Mouse (Mus musculus): Measurements from ENCODE around the gene Pak4. TPM values are rescaled to one million over a fixed set of nuclear protein-coding genes. Genes with fewer than 3 reads are reported as not detected.

Gene Pak4
- polyA plus RNA-seq (2011; ENCODE audit: insufficient read length, low read depth, missing spikeins): 8.0 and 10.5 TPM in 2 replicates

DNA sequence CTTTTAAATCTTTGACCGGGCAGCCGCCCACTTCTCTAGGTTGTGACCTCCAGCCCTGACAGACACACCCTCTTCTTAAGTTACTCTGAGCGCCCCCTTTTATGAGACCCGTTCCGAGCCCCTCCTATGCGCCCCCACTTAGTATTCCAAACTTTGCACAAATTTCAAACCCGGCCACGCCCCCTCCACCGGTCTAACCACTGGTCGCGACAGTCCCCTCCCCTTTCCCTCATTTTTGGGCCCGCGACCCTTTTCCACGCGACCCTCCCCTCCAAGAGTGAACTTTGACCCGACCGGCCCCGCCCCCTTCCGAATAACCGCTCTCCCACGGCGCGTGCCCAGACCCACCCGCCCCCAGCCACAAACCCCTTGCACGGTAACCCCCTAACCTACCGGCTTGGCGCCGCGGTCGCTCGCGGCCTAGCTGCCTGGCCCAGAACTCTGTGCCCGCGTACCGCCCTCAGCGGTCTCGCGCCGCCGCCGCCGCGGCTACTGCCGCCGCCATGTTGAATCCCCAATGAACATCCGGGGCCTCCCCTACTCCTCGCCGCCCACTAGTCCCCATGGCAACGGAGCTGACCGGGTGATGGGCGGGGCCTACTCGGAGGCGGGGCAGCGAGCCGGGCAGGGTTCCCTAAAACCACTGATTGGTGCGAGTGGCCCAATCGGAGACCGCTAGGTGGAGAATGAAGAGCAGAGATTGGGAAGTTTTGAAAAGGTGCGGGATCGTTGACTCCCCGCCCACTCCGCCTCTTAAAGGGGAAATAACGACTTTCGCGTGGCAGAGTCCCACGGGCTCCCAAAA is at the start of gene Pak4, which contains the start of gene Samd4b:
Pak4 (minus strand) TSS at position 544 of the 805 bp plus-strand sequence.
Samd4b (minus strand) TSS at position 503 of the 805 bp plus-strand sequence.
- Histone ChIP-seq H3K27ac (ENCODE audit: insufficient read depth, low read length) (no peak within 1 kb of the TSS), H3K4me1 (ENCODE audit: control insufficient read depth, insufficient read depth, low read length) (peaks cover 4% of the 10 kb centered on the region; the same call in 1 of the 2 replicates), H3K4me3 (ENCODE audit: insufficient read depth, low read length) (peak within 1 kb of the TSS; percentile 69)
- TF ChIP-seq CTCF (IDR thresholded peaks at IDR 0.05; ENCODE audit: borderline replicate concordance, insufficient read depth, low read length) (no peak), POLR2A (IDR thresholded peaks at IDR 0.05; ENCODE audit: low read depth, low read length) (peak; percentile 79)

DNA sequence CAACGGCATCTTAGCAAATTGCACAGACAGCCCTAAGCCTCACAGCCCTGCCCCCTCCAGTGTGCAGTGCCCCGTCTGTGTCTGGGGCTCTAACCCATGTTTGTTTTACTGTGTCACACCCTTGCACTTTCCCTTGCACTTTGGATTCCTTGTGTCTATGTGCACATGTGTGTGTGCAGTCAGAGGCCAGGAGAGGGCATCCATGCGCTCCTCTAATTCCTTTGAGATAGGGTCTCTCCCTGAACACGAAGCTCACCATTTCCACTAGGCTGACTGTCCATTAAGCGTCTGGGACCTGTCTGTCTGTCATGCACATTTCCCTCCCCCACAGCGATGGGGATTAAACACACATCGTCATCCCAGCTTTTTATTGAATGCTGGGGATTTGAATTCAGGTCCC is 49.0 kb upstream of the Pak4 start:
- TF ChIP-seq CTCF (IDR thresholded peaks at IDR 0.05; ENCODE audit: borderline replicate concordance, insufficient read depth, low read length) (peak; percentile 5; the same call in 1 of the 2 replicates), POLR2A (IDR thresholded peaks at IDR 0.05; ENCODE audit: low read depth, low read length) (no peak)
- Histone ChIP-seq H3K27ac (ENCODE audit: insufficient read depth, low read length) (no peak overlapping the region), H3K4me3 (ENCODE audit: insufficient read depth, low read length) (no peak overlapping the region), H3K4me1 (ENCODE audit: control insufficient read depth, insufficient read depth, low read length) (no peaks in the 10 kb centered on the region)

DNA sequence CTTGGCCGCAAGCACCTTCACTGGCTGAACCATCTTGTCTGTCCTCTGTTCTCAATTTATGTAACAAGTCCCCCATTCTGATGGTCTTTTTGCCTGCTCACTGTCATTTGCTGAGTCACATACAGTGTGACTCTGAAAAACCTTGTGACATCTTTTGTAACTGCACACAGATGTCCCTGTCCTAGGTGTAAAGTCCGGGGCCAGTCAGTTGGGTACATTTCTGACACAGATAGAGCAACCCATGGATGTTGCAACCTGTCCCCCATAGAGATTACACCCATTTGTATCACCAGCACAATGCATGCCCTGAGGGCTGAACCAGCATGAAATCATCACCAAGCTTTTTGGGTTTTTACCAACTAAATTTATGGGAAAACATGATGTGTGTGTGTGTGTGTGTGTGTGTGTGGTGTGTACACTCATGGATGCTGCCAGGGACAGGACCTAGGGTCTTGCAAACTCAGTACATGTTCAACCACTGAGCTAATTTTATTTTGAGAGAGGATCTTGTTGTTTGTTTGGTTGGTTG is 48.0 kb upstream of the Pak4 start:
- TF ChIP-seq POLR2A (IDR thresholded peaks at IDR 0.05; ENCODE audit: low read depth, low read length) (no peak), CTCF (IDR thresholded peaks at IDR 0.05; ENCODE audit: borderline replicate concordance, insufficient read depth, low read length) (no peak)
- no peak overlapping the region for H3K4me3 ChIP-seq (ENCODE audit: insufficient read depth, low read length)
- H3K27ac ChIP-seq (ENCODE audit: insufficient read depth, low read length): no peak overlapping the region
- H3K4me1 ChIP-seq (ENCODE audit: control insufficient read depth, insufficient read depth, low read length): no peaks in the 10 kb centered on the region

DNA sequence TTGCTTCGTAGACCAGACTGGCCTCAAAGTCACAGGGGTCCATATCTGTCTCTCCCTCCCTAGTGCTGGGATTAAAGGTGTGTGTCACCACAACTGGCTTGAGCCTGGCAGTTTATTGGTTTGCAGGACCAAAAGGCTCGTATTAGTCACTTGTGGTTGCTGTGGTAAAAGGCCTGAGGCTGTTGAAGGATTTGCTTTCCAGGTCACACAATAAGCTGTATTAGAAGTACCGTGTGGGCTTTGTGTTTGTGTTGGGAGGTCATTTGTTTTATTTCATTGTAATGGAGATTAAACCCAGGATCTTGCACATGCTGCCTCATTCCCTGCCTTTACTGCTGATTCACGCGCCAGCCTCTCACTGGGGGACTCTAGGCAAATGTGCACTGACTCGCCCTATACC is 47.4 kb upstream of the Pak4 start:
- TF ChIP-seq POLR2A (IDR thresholded peaks at IDR 0.05; ENCODE audit: low read depth, low read length): no peak
- TF ChIP-seq CTCF (IDR thresholded peaks at IDR 0.05; ENCODE audit: borderline replicate concordance, insufficient read depth, low read length): no peak
- Histone ChIP-seq H3K27ac (ENCODE audit: insufficient read depth, low read length) (no peak overlapping the region), H3K4me3 (ENCODE audit: insufficient read depth, low read length) (no peak overlapping the region), H3K4me1 (ENCODE audit: control insufficient read depth, insufficient read depth, low read length) (no peaks in the 10 kb centered on the region)

DNA sequence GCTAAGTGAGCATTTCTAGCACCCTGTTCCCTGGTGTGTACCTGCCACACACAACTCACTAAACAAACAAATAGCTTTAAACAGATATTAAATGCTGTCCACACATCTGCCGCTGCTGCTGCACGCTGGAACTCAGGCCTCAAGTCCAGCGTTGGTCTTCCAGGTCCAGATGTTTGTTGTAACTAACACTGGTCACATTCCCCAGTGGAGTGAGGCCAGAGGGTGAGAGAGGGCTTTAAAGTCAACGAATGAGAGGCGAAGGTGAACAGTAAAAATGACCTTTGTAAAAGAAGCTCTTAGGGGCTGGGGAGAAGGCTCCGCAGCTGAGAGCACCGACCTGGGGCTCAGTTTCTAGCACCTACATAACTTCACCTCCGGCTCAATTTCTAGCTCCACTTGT is 43.6 kb upstream of the Pak4 start:
- TF ChIP-seq POLR2A (IDR thresholded peaks at IDR 0.05; ENCODE audit: low read depth, low read length) (no peak), CTCF (IDR thresholded peaks at IDR 0.05; ENCODE audit: borderline replicate concordance, insufficient read depth, low read length) (no peak)

DNA sequence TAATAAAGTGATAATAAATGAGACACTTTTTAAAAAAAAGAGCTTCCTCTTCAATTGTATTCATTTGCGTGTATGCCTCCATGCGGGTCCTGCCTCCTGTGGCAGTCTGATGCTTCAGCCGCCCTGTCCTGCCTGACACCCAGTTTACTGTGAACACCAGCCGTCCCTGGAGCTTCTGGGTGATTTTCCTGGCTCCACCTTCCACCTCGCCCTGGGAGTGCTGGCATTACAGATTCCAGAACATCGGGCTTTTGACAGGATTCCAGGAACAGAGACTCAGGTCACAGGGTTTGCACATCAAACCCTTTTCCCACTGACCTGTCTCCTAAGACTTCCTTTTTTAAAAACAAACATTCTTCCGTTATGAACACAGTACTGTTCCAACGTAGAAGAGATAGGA is 39.5 kb upstream of the Pak4 start:
- TF ChIP-seq CTCF (IDR thresholded peaks at IDR 0.05; ENCODE audit: borderline replicate concordance, insufficient read depth, low read length): no peak
- no peak for TF ChIP-seq POLR2A (IDR thresholded peaks at IDR 0.05; ENCODE audit: low read depth, low read length)
- H3K27ac ChIP-seq (ENCODE audit: insufficient read depth, low read length): no peak overlapping the region
- no peaks in the 10 kb centered on the region for H3K4me1 ChIP-seq (ENCODE audit: control insufficient read depth, insufficient read depth, low read length)
- H3K4me3 ChIP-seq (ENCODE audit: insufficient read depth, low read length): no peak overlapping the region

More for the DNA sequence above, 43.6 kb upstream of the Pak4 start:
- H3K27ac ChIP-seq (ENCODE audit: insufficient read depth, low read length): no peak overlapping the region
- no peaks in the 10 kb centered on the region for H3K4me1 ChIP-seq (ENCODE audit: control insufficient read depth, insufficient read depth, low read length)
- no peak overlapping the region for H3K4me3 ChIP-seq (ENCODE audit: insufficient read depth, low read length)

DNA sequence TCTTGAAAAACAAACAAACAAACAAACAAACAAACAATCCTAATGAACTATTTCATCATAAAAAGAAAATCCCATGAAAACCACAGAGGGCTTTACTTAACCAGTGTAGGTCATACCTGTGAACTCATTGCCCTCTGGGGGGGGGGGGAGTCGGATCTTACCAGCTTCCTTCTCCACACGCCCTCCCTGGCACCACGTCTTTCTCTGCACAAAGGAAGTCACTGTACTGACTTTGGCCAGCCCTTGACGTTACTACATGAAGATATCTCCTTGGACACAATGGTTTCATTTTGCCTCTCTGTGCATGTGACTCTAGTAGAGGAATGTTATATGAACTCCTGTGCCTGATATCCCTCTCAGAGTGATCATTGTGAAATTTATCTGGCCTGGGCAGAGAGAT is 36.1 kb upstream of the Pak4 start:
- H3K4me3 ChIP-seq (ENCODE audit: insufficient read depth, low read length): no peak overlapping the region
- no peaks in the 10 kb centered on the region; the same call in 1 of the 2 replicates for H3K4me1 ChIP-seq (ENCODE audit: control insufficient read depth, insufficient read depth, low read length)
- TF ChIP-seq CTCF (IDR thresholded peaks at IDR 0.05; ENCODE audit: borderline replicate concordance, insufficient read depth, low read length) (no peak), POLR2A (IDR thresholded peaks at IDR 0.05; ENCODE audit: low read depth, low read length) (no peak)
- H3K27ac ChIP-seq (ENCODE audit: insufficient read depth, low read length): no peak overlapping the region

DNA sequence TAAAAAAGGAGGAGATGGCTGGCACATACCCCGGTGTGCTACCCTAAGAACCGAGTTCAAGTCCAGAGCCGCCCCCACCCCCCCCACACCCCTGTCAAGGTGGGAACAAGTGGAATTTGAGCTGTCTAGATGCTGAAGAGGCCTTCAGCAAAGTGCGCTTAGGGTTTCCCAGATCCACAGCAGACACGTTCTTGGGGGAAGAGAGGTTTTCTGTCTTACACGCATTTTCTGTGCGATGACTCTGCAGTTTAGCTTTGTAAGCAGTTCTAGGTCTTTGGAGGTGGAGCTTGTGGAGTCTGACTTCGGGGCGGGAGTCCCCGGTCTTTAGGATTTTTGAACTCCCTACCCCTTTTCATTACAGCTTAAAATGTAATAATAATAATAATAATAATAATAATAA is 33.1 kb upstream of the Pak4 start, which contains the start of gene Acp7:
Acp7 (minus strand) TSS at position 260 of the 400 bp plus-strand sequence.
- Histone ChIP-seq H3K27ac (ENCODE audit: insufficient read depth, low read length) (no peak within 1 kb of the TSS), H3K4me3 (ENCODE audit: insufficient read depth, low read length) (no peak within 1 kb of the TSS), H3K4me1 (ENCODE audit: control insufficient read depth, insufficient read depth, low read length) (no peaks in the 10 kb centered on the region; the same call in 1 of the 2 replicates)
- no peak for TF ChIP-seq POLR2A (IDR thresholded peaks at IDR 0.05; ENCODE audit: low read depth, low read length)
- no peak for TF ChIP-seq CTCF (IDR thresholded peaks at IDR 0.05; ENCODE audit: borderline replicate concordance, insufficient read depth, low read length)

DNA sequence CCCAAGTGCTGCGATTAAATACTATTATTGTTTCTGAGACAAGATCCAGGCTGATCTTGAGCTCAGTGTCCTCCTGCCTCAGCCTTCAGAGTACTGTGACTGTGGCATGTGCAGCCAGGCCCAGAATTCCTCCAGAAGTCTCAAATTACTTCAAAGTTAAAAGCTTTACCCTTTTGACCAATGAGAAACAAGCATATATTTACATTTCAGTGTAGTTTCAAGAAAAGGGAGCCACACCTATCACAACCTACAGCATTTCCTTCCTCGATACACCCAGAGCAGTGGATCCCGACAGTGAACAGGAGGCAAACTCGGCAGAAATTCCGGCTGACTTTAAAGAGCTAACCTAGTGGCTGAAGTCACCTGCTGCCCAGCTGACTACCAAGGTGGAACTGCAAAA is 26.8 kb upstream of the Pak4 start:
- TF ChIP-seq POLR2A (IDR thresholded peaks at IDR 0.05; ENCODE audit: low read depth, low read length): no peak
- TF ChIP-seq CTCF (IDR thresholded peaks at IDR 0.05; ENCODE audit: borderline replicate concordance, insufficient read depth, low read length): no peak
- Histone ChIP-seq H3K4me1 (ENCODE audit: control insufficient read depth, insufficient read depth, low read length) (no peaks in the 10 kb centered on the region; the same call in 1 of the 2 replicates), H3K27ac (ENCODE audit: insufficient read depth, low read length) (no peak overlapping the region), H3K4me3 (ENCODE audit: insufficient read depth, low read length) (no peak overlapping the region)
